Mouse (Mus musculus): ENCODE measurements around the gene Dspp.

Dspp gene

GRCm38 (mm10) chr5:104195086-104195485 lies 24.6 kb downstream of the Dspp start:
- in situ Hi-C loops (cut with MboI; ENCODE audit: low sequenced_read_pairs): no loop called here

- in situ Hi-C loops (cut with MboI; ENCODE audit: low sequenced_read_pairs): no loop called here
Observed at GRCm38 (mm10) chr5:104201153-104201950, 30.8 kb downstream of the Dspp start.

GRCm38 (mm10) chr5:104202351-104202750 lies 31.8 kb downstream of the Dspp start, which contains the start of gene Dmp1:
Gene Dmp1 (plus strand): TSS chr5:104202613.
- in situ Hi-C loops (cut with MboI; ENCODE audit: low sequenced_read_pairs): no loop called here

DNA sequence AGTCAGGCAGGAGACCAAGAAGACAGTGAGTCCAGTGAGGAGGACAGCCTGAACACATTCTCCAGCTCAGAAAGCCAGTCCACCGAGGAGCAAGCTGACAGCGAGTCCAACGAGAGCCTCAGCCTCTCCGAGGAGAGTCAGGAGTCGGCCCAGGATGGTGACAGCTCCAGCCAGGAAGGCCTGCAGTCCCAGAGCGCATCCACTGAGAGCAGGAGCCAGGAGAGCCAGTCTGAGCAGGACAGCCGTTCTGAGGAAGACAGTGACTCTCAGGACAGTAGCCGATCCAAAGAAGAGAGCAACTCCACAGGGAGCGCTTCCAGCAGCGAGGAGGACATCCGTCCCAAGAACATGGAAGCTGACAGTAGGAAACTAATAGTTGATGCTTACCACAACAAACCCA lies 42.0 kb downstream of the Dspp start:
- in situ Hi-C loops (cut with MboI; ENCODE audit: low sequenced_read_pairs): no loop called here

DNA sequence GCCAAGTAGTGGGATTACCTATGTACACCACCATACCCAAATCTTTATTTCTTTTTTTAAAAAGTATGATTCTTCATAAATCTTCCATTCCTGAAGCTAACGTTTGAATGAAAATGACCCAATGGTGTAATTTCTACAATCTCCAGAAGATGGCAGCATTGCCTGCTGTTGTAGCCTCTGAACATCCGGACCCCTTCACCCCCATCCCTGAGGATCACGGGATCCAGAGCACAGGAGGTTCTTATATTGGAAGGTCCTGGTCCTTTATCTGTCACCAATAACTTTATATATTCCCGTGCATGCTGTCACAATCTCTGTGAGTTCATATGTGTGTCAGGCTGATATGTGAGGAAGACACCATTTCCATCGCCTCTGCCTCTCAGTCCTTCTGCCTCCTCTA lies 48.4 kb downstream of the Dspp start:
- in situ Hi-C loops (cut with MboI; ENCODE audit: low sequenced_read_pairs): no loop called here

- in situ Hi-C loops (cut with MboI; ENCODE audit: low sequenced_read_pairs): no loop called here
Observed at GRCm38 (mm10) chr5:104224299-104224698, 53.8 kb downstream of the Dspp start.

DNA sequence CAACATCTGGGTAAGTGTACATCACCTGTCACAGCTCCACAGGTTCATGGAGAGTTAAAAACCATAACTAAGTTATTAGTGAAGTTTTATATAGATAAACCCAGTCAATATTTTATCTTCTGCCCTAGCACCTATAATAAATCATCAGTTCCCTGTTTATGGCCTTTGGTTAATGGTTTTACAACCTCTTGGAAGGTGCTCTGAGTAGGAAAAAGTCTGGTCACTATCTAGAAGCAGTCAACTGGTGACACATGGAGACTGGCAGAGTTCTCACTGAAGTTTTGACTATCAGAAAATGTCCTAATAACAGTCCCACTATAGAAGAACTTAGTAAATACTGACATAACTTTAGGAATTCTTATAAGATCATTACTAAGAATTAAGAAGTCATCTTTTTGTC lies 54.2 kb downstream of the Dspp start:
- in situ Hi-C loops (cut with MboI; ENCODE audit: low sequenced_read_pairs): no loop called here

- in situ Hi-C loops (cut with MboI; ENCODE audit: low sequenced_read_pairs): no loop called here
Observed at GRCm38 (mm10) chr5:104228497-104228896, 58.0 kb downstream of the Dspp start.

Data from CH12F3 (cell line).